Mouse (Mus musculus): ENCODE data around the gene Abat.

The Abat gene

DNA sequence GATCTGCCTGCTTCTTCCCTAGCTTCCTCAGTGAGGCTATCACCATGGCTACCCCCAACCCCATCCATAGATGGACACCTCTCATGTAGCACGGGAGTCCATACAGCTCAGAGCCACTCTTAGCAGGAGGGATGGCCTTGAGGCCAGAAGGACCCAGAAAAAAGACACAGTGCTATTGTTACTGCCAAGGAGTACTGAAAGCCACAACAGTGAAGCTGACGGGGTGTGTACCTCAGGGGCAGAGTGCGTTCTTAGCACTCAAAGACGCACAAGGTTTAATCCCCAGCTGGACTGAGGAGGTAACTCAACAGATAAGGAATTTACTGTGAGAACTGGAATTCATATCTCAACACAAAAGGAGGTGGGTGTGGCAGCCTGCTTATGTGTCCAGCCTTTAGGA, 59.8 kb downstream of the Abat start:
- no peak for DNase-seq (ENCODE audit: low read depth, low spot score)

DNA sequence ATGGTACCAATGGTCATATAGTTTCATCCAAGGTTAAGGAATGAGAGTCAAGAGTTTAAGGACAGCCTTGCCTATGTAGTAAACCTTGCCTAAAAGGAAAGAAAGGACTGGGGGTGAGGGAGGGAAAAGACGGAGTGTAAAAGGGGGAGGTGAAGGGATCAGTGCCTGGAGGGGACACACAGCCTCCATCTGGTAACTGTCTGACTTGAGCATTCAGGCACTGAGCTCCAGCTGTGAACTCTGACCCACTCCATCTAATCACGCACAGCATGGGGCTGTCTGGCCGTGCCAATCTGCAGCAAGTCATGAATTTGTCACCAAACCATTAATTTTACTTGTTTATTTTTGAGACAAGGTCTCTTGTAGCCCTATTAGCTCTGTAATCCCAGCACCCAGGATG, 60.5 kb downstream of the Abat start:
- no peak for DNase-seq (ENCODE audit: low read depth, low spot score)

DNA sequence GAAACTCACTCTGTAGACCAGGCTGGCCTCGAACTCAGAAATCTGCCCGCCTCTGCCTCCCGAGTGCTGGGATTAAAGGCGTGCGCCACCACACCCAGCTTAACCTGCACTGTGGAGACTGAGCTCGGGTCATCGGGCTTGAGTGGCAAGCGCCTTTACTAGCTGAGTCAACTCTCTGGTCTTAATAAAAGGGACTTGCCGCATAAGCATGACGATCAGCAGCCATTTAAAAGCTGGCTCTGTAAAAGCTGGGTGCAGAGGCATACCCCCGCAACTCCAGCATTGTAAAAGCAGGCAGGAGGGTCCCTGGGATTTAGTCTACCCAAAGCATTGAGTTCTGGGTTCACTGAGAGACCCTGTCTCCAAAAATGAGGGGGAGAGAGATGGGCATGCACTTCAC, 61.1 kb downstream of the Abat start:
- DNase-seq (ENCODE audit: low read depth, low spot score) = no peak

DNA sequence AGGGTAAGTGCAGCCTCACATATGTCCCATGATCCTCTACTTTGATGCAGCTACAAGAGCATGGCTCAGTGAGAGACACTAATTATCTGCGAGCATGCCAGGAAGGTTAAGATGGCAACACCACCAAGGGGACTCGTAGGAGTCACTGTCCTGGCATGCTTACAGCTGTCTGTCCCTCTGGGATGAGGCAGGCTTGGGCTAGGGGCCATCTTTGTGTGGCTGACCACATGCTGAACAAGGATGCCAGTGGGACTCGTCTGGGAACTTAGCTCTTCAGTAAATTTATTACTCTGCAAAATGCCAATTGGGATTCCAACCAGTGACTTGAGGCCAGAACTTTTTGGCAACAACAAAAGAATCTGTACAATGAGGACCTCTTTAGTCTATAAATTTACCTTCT, 62.9 kb downstream of the Abat start:
- DNase-seq (ENCODE audit: low read depth, low spot score) = no peak

DNA sequence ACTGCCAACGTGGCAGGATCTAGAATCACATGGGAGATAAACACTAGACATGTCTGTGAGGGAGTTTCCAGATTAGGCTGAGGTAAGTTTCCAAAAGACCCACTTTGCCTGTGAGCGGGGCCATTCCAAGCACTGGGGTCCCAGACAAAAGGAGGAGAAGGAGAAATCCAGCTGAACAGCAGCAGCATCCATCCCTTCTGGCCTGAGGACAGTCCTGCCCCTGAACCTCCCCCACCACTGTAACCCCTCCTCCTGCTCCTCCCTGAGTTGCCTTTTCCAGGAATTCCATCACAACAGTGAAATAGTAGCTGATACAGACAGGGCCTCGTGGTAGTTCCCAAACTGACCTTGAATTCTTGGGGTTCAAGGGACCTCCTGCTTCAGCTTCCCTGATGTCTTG, 63.7 kb downstream of the Abat start:
- no peak for DNase-seq (ENCODE audit: low read depth, low spot score)

DNA sequence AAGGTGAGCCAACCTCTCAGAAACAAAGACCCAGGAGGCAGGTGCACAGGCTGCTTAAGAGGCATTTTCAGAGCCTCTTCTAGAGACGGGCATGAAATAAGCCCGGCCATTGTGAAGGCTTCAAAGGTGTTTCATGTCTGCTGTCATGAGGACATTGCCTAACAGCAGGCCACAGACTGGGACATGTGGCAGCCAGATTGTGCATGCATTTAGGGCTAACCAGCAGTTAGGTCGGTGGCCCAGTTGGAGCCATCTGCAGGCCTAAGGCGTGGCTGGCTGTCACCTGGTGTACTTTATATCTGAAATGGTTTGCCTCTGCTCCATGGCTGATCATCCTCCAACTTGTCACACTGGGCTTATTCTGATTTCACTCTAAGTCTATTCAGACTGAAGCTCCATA, 65.1 kb downstream of the Abat start:
- DNase-seq (ENCODE audit: low read depth, low spot score) = no peak

DNA sequence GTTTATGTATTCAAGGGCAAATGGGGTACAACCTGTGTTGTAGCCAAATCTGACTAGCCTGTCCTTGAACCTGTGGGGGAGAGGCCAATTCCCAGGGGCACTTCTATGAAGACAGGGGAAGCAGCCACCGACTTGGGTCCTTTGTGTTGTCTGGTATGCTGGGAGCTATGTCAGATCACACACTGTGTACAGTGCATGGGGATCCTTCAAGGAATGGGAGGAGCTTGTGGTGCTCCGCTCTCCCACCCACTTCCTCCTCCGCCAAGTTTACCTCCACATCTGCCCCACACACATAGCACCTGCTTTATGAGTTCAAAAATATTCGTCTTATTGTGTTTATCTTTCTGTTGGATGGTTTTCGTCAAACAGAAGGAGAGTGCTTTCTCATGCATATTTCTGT, 66.3 kb downstream of the Abat start:
- DNase-seq (ENCODE audit: low read depth, low spot score) = no peak

DNA sequence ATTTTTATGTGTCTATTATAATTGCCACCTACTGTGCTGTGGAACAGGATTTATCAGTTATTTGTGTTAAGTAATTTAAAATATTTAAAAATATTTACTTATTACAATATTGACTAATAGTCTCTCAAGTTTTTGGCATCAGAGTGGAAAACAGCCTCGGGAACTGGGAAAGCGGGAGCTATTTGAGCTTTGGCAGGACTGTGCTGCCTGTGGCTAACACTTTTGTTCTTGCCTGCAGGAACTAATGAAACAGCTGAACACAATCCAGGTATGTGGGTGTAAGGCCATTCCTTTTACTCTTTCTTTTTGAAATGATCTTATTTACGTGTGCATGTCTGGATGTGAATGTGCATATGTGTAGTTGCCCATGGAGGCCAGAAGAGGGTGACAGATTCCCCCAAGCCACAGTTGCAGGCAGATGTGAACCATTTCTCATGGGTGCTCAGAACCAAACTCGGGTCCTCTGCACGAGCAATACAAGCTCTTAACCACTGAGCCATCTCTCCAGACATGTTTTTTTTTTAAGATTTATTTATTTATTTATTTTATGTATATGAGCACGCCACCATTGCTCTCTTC, 68.5 kb downstream of the Abat start:
- no peak for DNase-seq (ENCODE audit: low read depth, low spot score)

DNA sequence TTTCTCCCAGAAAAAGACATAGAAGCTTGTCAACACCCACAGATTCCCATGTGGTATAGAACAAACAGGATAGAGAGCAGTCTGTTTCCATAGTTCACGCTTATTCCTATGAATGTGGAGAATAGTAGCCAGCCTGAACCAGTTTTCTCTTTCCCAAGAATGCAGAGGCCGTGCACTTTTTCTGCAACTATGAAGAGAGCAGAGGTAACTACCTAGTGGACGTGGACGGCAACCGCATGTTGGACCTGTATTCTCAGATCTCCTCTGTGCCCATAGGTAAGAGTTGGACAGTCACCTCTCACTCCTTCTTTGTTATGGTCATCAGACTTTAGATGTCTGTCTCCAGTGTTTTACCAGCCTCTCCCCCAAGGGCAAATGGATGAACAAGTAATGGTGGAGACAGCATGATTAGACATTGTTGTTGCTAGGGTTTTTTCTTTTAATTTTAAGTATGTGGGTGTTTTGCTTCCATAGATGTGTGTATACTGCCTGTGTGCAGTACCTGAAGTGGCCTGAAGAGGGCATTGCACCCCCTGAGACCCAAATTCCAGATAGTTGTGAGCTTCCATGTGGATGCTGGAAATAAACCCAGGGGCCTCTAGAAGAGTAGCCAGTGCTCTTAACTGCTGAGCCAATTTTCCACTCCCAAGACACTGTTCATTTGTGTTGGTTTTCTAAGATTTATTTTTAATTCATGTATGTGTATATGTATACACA, 69.5 kb downstream of the Abat start:
- DNase-seq (ENCODE audit: low read depth, low spot score) = no peak

DNA sequence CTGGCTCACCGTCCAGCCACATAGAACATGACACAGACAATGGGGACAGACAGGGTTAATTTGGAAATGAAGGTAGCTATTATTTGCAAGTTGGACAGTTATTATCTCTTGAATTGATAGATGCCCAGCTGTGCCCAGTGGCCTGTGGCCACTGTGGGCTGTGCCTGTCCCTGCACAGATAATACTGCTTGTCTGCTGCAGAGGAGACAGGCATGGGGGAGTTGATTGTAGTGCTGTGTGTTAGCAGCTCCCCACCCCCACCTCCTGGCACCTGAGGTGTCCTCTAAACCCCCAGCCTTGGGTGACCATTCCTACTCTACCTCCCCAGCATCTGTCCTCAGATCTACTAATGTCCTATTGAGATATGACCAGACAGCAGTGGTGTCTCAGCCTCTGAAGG, 71.0 kb downstream of the Abat start:
- no peak for DNase-seq (ENCODE audit: low read depth, low spot score)

DNA sequence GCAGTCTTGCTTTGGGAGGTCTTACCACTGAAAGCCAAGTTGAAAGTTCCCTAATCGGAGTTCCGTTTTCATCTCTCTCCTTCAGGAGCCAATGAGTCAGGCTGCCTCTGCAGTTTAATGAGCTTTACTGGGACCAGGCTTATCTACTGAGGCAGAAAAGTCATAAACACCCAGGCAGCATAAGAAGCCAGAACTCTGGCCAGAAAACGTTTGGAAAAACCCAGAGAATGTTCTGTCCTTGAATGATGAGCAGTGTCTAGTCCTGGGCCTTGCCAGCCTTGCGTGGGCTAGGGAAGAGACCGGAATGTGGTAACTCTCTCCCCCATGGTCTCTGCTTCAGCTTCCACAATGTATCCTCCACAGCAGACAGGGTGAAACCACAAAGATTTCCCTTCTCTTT, 71.8 kb downstream of the Abat start:
- no peak for DNase-seq (ENCODE audit: low read depth, low spot score)

DNA sequence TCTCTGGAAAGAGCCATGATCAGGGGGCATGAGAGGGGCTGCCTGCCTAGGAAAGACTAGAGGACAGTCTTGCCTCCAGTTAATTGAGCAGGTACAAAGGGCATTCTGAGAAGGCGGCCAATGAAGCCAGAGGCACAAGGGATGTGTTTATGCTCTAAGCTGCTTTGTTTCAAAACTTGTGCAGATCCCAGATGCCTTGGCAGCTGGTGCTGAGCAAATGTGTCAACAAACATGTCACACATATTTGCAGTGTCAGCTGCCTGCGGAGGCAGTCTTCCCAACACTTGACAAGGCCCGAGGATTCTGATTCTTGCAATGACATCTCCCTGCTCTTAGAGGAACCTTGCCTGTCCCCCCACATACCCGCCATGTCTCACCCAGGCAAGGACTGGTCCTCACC, 82.2 kb downstream of the Abat start:
- DNase-seq (ENCODE audit: low read depth, low spot score) = no peak

DNA sequence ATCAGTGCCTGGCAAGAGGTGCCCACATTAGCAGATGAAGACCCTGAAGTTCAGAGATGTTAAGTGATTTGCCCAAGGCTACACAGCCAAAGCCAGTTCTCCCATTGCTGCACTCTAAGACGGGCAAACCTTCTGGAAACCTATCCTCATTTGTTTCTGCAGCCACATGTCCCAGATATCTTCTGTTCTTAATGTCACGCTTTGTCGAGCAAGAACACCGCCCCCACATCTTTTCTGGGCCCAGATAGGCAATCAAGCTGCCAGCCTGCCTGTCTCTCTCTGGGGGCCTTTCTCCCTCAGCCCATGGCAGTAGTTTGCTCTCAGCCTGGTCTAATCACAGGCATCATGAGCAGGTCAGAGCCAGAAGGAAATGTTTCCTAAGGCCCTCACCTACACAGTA, 83.1 kb downstream of the Abat start:
- no peak for DNase-seq (ENCODE audit: low read depth, low spot score)

DNA sequence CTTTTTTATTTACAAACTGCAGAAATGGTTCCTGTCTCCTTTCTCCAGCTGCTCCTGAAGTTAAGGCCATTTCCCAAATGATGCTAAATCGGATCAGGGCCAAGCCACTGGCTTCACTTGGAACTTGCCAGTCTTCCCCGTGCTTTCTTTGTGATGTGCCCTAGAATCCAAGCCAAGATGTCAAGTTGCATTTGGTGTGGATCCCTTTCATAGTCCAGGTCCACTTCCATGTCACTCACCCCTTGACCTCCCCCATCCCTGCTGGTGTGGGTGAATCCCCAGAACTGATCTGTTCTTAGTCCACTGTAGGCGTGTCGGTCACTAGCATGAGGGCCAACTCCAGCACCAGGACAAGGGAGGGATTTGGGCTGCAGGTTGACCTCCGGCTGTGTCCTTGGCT, 84.3 kb downstream of the Abat start:
- no peak for DNase-seq (ENCODE audit: low read depth, low spot score)

DNA sequence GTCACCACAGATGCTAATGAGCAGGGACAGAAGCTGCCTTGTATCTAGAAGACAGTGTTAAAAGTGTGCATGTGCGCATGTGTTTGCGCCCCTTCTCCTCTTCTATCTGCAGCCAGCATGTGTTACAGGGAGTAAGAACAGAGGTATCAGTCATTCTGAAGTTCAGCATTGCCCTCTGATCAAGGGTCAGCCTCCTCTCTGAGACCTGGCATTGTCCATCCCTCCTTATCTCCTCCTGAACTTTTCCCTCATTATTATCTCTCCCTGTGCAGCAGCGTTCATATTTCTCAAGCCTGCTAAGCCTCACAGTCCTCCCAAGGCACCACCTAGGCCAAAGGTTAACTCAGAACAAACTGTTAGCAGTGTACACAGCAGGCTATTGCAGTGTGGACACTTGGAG, 90.6 kb downstream of the Abat start:
- no peak for DNase-seq (ENCODE audit: low read depth, low spot score)

DNA sequence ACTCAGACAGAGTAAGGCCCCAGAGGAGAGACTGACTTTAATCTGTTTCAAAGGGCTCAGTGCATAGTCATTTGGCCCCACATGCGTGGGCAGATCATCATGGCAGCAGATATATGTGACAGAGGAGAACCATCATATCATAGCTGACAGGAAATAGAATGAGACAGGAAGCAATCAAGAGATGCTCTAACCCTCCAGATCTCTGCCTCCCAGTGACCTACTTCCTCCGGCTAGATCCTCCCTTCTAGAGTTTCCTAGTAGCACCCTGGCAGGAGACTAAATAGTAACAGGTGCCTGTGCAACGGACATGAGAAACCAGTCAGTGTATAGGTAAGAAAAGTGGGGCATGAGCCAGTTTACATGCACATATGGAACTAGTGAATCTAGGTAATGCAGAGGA, 97.2 kb downstream of the Abat start:
- no peak for DNase-seq (ENCODE audit: low read depth, low spot score)

DNA sequence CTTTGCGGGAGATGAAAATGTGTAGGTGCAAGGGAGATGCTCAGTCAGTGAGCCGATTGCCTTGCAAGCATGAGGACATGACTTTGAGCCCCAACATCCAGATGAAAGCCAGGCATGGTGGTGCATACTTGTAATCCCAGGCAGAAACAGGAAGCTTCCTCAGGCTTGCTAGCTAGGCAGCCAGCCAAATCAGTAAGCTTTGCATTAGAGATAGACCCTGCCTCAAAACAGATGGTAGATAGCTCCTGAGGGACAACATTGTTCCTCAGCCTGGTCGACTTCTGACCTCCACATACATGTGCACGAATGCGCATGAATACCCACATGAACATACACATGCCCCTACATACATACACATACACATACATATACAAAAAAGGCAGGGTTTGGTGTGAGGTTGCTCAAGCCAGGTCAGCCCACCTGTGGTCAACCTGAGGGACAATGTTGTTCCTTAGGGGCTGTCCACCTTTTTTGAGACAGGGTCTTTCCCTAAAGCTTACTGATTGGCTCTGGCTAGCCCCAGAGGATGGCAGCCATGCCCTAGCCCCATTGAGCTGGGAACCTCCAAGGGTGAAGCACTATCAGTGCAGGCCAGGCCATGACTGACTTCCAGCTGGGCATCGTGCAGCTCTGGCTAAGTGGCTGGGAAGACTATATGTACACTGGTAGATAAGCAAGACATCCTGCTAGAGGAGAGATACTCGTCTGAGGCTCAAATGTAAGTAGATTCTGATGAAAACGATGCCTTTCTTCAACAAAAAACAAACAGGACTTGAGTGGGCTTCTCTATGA, 99.2 kb downstream of the Abat start:
- DNase-seq (ENCODE audit: low read depth, low spot score) = no peak

DNA sequence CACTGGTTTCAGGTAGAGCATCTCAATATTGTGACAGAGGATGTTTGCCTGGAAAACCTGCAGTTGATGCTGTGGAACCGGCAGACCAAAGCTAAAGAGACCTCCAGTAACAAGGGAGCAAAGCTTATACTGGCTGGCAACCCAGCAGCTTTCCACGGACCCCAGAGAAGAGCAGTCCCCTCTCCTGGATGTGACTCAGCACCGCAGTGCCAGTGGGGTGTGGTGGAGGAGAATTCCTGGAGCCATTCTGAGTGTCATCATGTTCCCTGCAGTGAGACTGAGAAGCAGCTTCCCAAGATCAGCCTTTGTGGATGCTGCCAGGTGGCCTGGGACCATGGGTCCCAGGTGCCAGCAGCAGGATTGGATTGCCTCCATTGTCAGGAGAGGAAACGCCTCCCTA, 99.8 kb downstream of the Abat start:
- no peak for DNase-seq (ENCODE audit: low read depth, low spot score)

DNA sequence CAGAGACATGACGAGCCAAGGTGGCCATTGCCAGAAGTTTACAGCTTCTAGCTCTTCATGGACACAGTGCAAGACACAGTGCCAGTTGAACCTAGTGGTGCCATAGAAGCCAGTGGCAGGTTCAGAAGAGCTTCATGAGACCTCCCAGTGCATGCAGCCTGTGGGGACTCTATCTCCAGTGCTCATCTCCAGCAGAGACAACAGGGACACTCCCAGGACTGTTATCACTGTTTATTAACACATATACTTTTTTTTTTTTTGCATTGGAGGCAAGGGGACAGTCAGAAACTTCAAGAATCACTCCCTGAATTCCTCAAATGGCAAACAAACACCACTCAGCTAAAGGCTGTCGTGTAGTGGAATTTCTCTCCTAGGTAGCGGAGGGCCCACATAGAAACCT, 100.2 kb downstream of the Abat start:
- no peak for DNase-seq (ENCODE audit: low read depth, low spot score)

DNA sequence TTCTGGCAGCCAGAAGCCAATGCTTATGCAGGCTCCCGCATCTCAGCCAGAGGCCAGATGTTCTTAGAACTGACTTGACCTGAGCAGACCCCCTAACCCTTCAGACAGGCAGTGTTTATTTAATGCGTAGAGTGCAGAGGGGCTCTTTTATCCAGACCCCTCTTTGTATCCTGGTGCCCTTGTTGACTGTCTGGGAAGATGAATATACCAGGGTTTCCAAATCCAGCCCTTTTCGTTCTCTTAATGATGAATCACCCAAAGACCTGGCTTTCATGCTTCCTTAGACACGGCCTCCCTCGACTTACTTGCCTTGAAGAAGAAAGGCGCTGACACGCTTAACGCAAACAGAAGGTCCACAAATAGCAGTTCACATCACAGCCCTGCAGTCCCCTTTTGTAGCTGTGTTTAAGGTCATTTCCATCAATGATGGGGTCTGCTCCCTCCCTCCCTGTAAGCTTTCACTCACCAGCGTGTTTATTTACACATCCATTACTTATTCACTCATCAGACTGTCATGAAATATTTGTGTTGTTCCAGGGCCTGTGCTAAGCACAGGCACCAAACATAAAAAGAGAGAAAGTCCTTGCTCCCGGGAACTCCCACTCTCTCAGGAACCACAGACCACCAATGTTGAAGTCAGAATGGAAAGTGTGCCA, 106.6 kb downstream of the Abat start:
- DNase-seq (ENCODE audit: low read depth, low spot score) = no peak

DNA sequence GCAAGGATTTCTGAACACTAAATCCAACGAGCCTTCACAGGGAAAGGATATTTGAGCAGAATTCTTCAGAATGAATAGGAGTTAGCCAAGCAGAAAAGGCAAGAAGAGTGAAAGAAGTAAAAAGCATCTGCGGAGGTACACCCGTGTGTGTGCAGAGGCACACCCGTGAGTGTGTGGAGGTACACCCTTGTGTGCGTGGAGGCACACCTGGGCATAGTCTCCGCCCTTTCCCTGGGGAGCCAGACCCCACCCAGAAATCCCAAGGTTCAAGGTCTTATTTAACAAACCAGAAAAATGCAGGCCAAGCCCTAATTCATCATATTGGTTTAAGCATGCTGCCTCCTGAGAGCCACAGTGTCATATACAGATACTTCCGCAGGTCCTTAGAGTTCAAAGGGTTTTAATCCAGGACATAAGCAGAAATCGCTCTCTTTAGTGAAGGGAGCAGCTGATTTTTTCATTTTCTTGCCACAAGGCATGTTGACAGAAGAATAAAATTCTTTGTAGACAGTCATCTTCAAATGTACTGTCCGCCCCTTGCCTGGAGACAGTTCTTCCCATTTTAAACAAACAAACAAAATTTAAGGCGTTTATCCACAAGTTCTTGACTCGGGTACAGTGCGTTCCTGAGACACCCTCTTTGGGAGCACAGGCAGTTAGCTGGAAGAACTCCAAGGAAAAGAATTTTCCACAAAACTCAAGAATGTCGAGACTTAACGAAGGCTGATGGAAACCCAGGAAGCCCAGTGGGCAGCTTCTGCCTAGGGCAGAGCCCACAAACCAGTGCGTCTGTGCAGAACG, 107.3 kb downstream of the Abat start:
- DNase-seq (ENCODE audit: low read depth, low spot score) = no peak

DNA sequence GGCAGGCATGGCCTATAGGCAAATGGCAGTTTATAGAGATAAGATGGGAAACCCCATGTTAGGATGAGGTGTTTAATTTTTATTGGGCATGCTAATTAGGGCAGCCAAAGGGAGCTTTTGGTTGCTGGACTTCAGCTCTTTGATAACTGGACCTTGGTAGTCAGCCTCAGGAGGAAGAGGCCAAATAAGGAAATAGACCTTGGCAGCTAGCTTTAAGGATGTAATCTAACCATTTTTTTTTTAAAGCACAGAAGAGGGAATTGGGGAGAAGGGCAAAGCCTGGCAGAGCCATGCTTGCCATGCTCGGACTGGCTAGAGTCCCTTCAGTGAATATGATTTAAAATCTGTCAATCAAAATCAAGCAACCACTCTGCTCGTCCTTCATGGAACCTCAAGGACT, 117.2 kb downstream of the Abat start:
- DNase-seq (ENCODE audit: low read depth, low spot score) = no peak
